Mouse (Mus musculus) testis, adult 2 months (tissue): ENCODE data around the gene Nectin1. TPM values are rescaled to one million over a fixed set of nuclear protein-coding genes. Genes with fewer than 3 reads are reported as not detected.

ENCODE experiments used
- H3K27ac ChIP-seq: fragments of 200-500 bp; 2 replicates; pipeline ENCODE4 v1.5.1; 2012; ENCODE audit warnings: low read depth, low read length; ENCODE audit not compliant: control insufficient read depth, insufficient read depth
- H3K27me3 ChIP-seq: fragments of 200-500 bp; 2 replicates; pipeline ENCODE4 v1.6.1; 2012; ENCODE audit warnings: mild to moderate bottlenecking, low read length, moderate library complexity; ENCODE audit not compliant: control insufficient read depth, insufficient read depth
- H3K36me3 ChIP-seq: fragments of 200-500 bp; 2 replicates; pipeline ENCODE4 v1.6.1; 2012; ENCODE audit warnings: mild to moderate bottlenecking, low read length; ENCODE audit not compliant: control insufficient read depth, insufficient read depth
- H3K4me1 ChIP-seq: fragments of 200-500 bp; 2 replicates; pipeline ENCODE4 v1.6.1; 2012; ENCODE audit warnings: low read length; ENCODE audit not compliant: control insufficient read depth, insufficient read depth
- H3K4me3 ChIP-seq: fragments of 200-500 bp; 2 replicates; pipeline ENCODE4 v1.5.1; 2012; ENCODE audit warnings: low read depth, mild to moderate bottlenecking, low read length, moderate library complexity, mixed read lengths; ENCODE audit not compliant: control insufficient read depth
- CTCF ChIP-seq: fragments of 200-500 bp; IDR thresholded peaks from 2 replicates; pipeline ENCODE4 v1.5.1; 2012; ENCODE audit warnings: low read depth, mild to moderate bottlenecking, inconsistent platforms, low read length, moderate library complexity; ENCODE audit not compliant: control insufficient read depth, insufficient read depth, insufficient replicate concordance
- POLR2A ChIP-seq: fragments of 200-500 bp; IDR thresholded peaks from 2 replicates; pipeline ENCODE4 v1.6.1; 2012; ENCODE audit warnings: low read depth, mild to moderate bottlenecking, inconsistent platforms, low read length, moderate library complexity; ENCODE audit not compliant: control insufficient read depth
- polyA plus RNA-seq: library from polyadenylated mRNA; depleted of rRNA; stranded (reverse); fragments of >200 nt; gene quantifications from 2 replicates; pipeline ENCODE4 v1.2.3, GENCODE M21; 2012

Gene Nectin1
- polyA plus RNA-seq, 1 experiment: 2.2 TPM

DNA sequence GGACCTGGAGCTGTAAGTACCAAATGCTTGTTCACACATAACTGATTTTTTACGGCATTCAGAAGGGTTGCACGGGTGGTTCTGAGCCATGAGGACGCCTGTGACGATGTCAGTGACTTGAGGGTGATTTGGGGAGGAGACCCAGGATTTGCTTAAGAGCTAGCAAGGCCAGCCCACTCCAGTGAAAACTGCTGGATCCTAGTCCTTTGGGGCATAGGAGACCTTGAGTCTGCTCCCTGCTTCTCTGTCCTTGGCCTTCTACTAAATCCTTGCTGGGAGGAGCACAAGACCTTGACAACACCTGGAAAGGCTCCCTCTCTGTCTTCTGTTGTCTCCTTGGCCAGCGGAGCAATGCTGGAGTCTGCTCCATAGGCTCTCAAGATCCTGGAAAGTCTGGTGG is 4.7 kb downstream of the Nectin1 start:
- no peak for TF ChIP-seq CTCF
- no peak for TF ChIP-seq POLR2A
- no peak overlapping the region for H3K4me3 ChIP-seq
- H3K27me3 ChIP-seq: peaks cover 2% of the 10 kb centered on the region
- no peak overlapping the region for H3K27ac ChIP-seq
- no peaks in the 10 kb centered on the region for H3K36me3 ChIP-seq
- H3K4me1 ChIP-seq: peaks cover 14% of the 10 kb centered on the region

DNA sequence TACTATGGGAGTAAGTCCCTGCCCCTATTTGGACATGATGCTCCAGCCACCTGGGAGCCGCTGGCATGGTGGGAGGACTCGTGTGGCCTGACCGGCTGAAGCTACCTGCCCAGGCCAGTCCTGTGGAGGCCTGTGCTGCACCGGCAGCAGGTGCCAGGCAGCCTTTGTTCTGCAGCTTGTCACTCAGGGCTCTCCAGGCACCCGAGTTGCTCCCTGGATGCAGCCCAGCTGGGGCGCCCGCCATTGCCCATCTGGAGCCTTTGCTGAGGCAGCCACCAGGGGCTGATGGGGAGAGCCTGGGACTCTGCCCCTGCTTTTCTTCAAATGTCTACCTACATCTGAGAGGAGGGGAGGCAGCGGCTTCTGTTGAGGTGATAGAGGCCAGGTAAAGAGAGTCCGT is 6.3 kb downstream of the Nectin1 start:
- peaks cover 5% of the 10 kb centered on the region for H3K4me1 ChIP-seq
- H3K27ac ChIP-seq: no peak overlapping the region

DNA sequence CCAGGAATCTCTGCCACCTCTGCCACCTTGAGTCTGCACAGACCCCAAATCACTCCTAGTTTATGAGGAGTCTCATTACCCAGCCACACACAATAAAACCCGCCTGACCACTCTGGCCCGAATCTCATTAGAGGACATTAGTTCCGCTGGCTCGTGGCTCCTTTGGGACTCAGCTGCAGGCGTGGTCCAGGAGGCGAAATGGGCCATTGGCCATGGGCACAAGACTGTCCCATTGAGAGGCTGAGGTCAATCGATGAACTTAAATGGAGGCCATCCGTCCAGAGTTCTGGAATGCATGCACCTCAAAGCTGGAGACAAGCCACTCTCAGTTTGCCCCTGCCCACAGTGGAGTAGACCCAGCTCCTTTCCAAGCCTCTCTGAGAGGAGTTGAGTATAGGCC is 7.3 kb downstream of the Nectin1 start:
- Histone ChIP-seq H3K36me3 (no peaks in the 10 kb centered on the region), H3K4me1 (no peaks in the 10 kb centered on the region), H3K4me3 (no peak overlapping the region), H3K27ac (no peak overlapping the region), H3K27me3 (no peaks in the 10 kb centered on the region)
- TF ChIP-seq POLR2A: no peak
- no peak for TF ChIP-seq CTCF

More for the DNA sequence above, 6.3 kb downstream of the Nectin1 start:
- Histone ChIP-seq H3K4me3 (no peak overlapping the region), H3K36me3 (no peaks in the 10 kb centered on the region), H3K27me3 (peaks cover 2% of the 10 kb centered on the region; the same call in 1 of the 2 replicates)
- TF ChIP-seq POLR2A (no peak), CTCF (no peak)

DNA sequence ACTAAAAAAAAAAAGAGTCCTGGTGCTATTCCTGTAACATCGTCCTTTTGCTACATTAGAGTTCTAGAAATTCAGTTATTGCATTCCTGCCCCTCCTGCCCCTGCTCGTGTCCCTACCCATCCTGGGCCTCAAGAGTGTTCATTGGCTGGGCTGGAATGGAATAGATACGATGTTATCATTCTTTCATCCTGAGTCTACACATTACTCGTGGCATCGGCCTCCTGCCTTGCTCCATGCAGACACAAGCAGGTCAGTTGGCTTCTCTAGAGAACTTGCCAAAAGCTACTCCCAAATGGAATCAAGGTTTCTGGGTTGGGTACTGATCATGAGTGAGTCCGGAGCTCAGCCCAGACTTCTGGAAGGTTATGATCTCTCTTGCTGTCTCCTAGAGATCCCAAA is 9.7 kb downstream of the Nectin1 start:
- Histone ChIP-seq H3K4me3 (no peak overlapping the region), H3K4me1 (no peaks in the 10 kb centered on the region), H3K36me3 (no peaks in the 10 kb centered on the region), H3K27ac (no peak overlapping the region), H3K27me3 (no peaks in the 10 kb centered on the region)
- TF ChIP-seq CTCF: no peak
- no peak for TF ChIP-seq POLR2A

DNA sequence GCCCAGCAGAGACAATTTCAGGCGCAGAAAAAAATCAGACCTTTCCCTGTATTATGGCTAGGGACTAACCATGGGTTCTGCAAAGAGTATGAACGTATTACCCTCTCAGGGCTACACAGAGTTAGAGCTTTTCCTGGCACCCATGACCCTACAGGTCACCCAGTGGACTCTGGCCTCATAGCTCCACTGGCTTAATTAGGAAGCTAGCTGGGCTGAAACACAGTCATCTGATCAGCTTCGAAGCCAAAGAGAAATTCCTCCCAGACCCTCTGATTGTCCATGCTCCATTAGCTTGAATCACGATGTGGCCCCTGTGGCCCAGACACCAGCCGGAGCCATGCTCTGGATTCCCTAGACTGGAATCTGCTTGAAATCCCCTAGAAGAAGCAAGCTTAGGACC is 10.3 kb downstream of the Nectin1 start:
- no peaks in the 10 kb centered on the region for H3K4me1 ChIP-seq
- H3K27me3 ChIP-seq: no peaks in the 10 kb centered on the region
- TF ChIP-seq POLR2A (no peak), CTCF (no peak)
- no peaks in the 10 kb centered on the region for H3K36me3 ChIP-seq
- no peak overlapping the region for H3K27ac ChIP-seq
- H3K4me3 ChIP-seq: no peak overlapping the region

DNA sequence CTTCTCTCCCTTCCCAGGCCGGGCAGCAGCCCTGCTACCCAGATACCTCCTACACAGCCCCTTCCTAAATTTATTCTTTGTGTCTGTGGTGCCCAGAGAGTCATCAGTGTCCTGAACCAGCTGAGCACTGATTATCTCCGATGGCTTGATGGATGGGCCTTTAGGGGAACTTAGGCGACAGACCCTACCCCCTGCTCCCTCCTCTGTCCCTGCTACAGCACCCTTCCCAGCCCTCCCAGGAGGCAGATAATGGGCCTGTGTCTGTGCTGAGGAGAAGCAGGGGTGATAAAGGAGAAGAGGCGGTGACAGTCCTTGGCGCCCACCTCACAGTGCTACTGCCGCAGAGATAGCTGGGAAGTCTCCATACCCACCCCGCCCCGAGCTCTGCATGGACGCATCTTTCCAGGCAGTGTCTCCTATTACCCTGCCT is 11.0 kb downstream of the Nectin1 start:
- Histone ChIP-seq H3K4me1 (no peaks in the 10 kb centered on the region; the same call in 1 of the 2 replicates), H3K27ac (no peak overlapping the region), H3K36me3 (no peaks in the 10 kb centered on the region), H3K27me3 (no peaks in the 10 kb centered on the region), H3K4me3 (no peak overlapping the region)
- no peak for TF ChIP-seq CTCF
- TF ChIP-seq POLR2A: no peak

DNA sequence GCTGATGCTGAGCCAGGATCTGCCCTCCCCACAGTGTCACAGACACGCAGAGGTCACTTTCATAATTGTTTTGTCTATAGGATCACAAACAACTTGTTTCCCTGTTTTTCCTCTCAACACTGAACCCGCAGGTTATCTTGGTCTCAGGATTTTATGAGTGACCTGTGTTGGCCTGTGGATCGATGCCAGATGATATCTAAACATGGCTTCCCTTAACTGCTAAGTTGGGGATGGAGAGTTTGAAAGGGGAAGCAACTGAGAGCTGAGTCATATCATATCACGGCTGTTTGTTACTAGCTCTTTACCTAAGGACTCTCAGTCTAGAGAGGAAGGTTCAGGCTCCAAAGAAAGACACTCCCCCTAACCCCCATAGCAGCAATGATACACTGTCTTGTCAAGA is 11.7 kb downstream of the Nectin1 start:
- Histone ChIP-seq H3K4me3 (no peak overlapping the region), H3K4me1 (no peaks in the 10 kb centered on the region; the same call in 1 of the 2 replicates), H3K27me3 (no peaks in the 10 kb centered on the region), H3K27ac (no peak overlapping the region), H3K36me3 (no peaks in the 10 kb centered on the region)
- no peak for TF ChIP-seq POLR2A
- no peak for TF ChIP-seq CTCF

DNA sequence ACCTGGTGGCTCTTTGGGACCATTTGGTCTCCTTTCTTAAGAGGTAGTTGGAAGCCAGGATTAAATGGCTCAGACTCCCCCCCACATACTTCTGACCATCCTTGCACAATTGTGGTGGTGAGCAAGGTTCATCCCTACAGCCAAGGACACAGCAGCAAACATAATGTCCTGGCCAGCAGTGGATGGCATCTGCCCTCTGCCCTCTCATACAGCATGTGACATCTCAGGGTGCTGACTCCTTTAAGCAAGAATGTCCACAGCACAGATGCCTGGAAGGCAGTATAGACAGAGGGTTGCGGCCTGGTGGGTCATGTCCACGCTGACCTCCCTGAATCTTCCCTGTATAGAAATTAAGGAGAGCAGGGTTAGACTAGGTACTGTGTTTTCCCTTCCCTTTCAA is 12.1 kb downstream of the Nectin1 start:
- H3K4me1 ChIP-seq: no peaks in the 10 kb centered on the region; the same call in 1 of the 2 replicates
- no peak overlapping the region for H3K4me3 ChIP-seq
- no peak for TF ChIP-seq CTCF
- TF ChIP-seq POLR2A: no peak
- H3K27ac ChIP-seq: no peak overlapping the region
- no peaks in the 10 kb centered on the region for H3K27me3 ChIP-seq
- H3K36me3 ChIP-seq: no peaks in the 10 kb centered on the region
